Comparison of ENCODE assay signal across 7 mouse cellular contexts in the genomic region with DNA sequence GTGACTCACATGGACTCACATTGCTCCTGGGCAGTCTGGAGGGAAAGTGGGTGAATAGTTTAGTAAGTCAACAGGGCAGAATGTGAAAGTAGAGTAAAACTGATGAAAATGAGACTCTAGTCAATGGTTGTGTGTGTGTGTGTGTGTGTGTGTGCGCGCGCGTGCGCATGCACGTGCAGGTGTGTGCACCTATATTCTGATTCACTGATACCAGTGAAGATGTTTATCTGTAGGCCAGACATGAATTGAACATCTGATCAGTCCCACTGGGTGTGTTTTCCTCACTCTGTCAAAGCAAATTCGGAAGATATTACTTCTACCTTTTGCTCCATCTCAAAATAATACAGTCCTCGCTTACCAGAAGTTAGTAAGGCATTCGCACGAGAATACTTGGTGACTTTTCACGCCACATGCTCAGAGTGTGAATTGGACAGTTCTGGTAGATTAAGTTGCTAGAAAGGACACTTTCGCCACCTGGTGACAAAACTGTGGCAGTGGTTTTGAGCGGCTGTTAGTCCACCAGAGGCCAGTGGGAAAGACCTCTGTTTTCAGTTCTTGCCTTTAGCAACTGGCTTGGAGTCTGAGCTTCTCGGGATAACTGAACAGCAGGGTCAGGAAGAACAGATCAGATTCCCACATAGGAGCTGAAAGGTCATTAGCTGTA. TPM values are rescaled to one million over a fixed set of nuclear protein-coding genes. Genes with fewer than 3 reads are reported as not detected.
A peak's percentile ranks its signal among the peaks of the same experiment; 100 is the strongest.
DNase-seq lines count a peak whose midpoint lies in the region; ATAC-seq and TF ChIP-seq lines count a peak whose summit lies in the region.

No protein-coding gene starts in this region.

- no peak overlapping the region for H3K9ac ChIP-seq in liver, postnatal 0 days (replicated peaks)
- H3K9ac ChIP-seq in liver, embryonic 12.5 days = no peak overlapping the region
- H3K9ac ChIP-seq in hindbrain, embryonic 12.5 days = no peak overlapping the region
- H3K9ac ChIP-seq in midbrain, embryonic 13.5 days (replicated peaks) = no peak overlapping the region

- H3K27me3 ChIP-seq in liver, postnatal 0 days (ENCODE audit: insufficient read depth, low read length) = no peaks in the 10 kb centered on the region
- no peaks in the 10 kb centered on the region for H3K27me3 ChIP-seq in liver, embryonic 12.5 days (replicated peaks)
- H3K27me3 ChIP-seq in hindbrain, embryonic 12.5 days = no peaks in the 10 kb centered on the region
- no peaks in the 10 kb centered on the region for H3K27me3 ChIP-seq in midbrain, embryonic 13.5 days

- H3K4me3 ChIP-seq in liver, postnatal 0 days (ENCODE audit: low read depth, low read length) = no peak overlapping the region
- no peak overlapping the region for H3K4me3 ChIP-seq in liver, embryonic 12.5 days
- H3K4me3 ChIP-seq in hindbrain, embryonic 12.5 days = no peak overlapping the region
- no peak overlapping the region for H3K4me3 ChIP-seq in midbrain, embryonic 13.5 days (replicated peaks)

- 53% methylated on average over 14 of the region's 14 CpGs for WGBS in liver, postnatal 0 days (ENCODE audit: insufficient replicate concordance)
- 52% methylated on average over 14 of the region's 14 CpGs for WGBS in liver, embryonic 12.5 days (ENCODE audit: insufficient replicate concordance)
- 58% methylated on average over 14 of the region's 14 CpGs for WGBS in hindbrain, embryonic 12.5 days
- WGBS in midbrain, embryonic 13.5 days = 53% methylated on average over 14 of the region's 14 CpGs

- no peak for TF ChIP-seq EP300 in liver, postnatal 0 days (IDR thresholded peaks at IDR 0.05; ENCODE audit: low read depth)

- H3K4me2 ChIP-seq in liver, postnatal 0 days (ENCODE audit: low read depth, low read length) = no peak overlapping the region
- H3K4me2 ChIP-seq in liver, embryonic 12.5 days = no peak overlapping the region
- H3K4me2 ChIP-seq in hindbrain, embryonic 12.5 days (replicated peaks) = no peak overlapping the region
- no peak overlapping the region for H3K4me2 ChIP-seq in midbrain, embryonic 13.5 days (replicated peaks)

- H3K27ac ChIP-seq in liver, postnatal 0 days (ENCODE audit: low read depth) = no peak overlapping the region
- no peak overlapping the region for H3K27ac ChIP-seq in liver, embryonic 12.5 days
- H3K27ac ChIP-seq in hindbrain, embryonic 12.5 days = no peak overlapping the region
- H3K27ac ChIP-seq in midbrain, embryonic 13.5 days = no peak overlapping the region

- no peaks in the 10 kb centered on the region for H3K36me3 ChIP-seq in liver, postnatal 0 days (replicated peaks; ENCODE audit: insufficient read depth, low read length)
- H3K36me3 ChIP-seq in liver, embryonic 12.5 days = no peaks in the 10 kb centered on the region
- no peaks in the 10 kb centered on the region for H3K36me3 ChIP-seq in hindbrain, embryonic 12.5 days
- no peaks in the 10 kb centered on the region for H3K36me3 ChIP-seq in midbrain, embryonic 13.5 days

- TF ChIP-seq CTCF in liver, postnatal 0 days (IDR thresholded peaks at IDR 0.05; ENCODE audit: low read depth) = peak; percentile 54

- no peaks in the 10 kb centered on the region for H3K4me1 ChIP-seq in liver, postnatal 0 days (ENCODE audit: insufficient read depth)
- H3K4me1 ChIP-seq in liver, embryonic 12.5 days = no peaks in the 10 kb centered on the region
- H3K4me1 ChIP-seq in hindbrain, embryonic 12.5 days = no peaks in the 10 kb centered on the region
- H3K4me1 ChIP-seq in midbrain, embryonic 13.5 days (replicated peaks) = no peaks in the 10 kb centered on the region

- DNase-seq in liver, postnatal 0 days = no peak
- DNase-seq in layer of hippocampus, postnatal 14 days (ENCODE audit: low spot score in 2 of 2) = peak; percentile 44 to 64
- no peak for DNase-seq in thymus, postnatal 10 days (ENCODE audit: low spot score in 2 of 2)

- ATAC-seq in liver, postnatal 0 days = no peak
- ATAC-seq in liver, embryonic 12.5 days = no peak
- peak; percentile 90 for ATAC-seq in common myeloid progenitor, adult 5-6 weeks (replicated peaks; ENCODE audit: low read depth, poor library complexity, severe bottlenecking)
- peak; percentile 71 for ATAC-seq in hindbrain, embryonic 12.5 days (ENCODE audit: low FRiP score)
- peak; percentile 91 for ATAC-seq in midbrain, embryonic 13.5 days

- H3K9me3 ChIP-seq in liver, postnatal 0 days (ENCODE audit: low read length) = no peaks in the 10 kb centered on the region
- H3K9me3 ChIP-seq in liver, embryonic 12.5 days (replicated peaks) = no peaks in the 10 kb centered on the region
- no peaks in the 10 kb centered on the region for H3K9me3 ChIP-seq in hindbrain, embryonic 12.5 days (replicated peaks)
- H3K9me3 ChIP-seq in midbrain, embryonic 13.5 days = no peaks in the 10 kb centered on the region

RNA-seq across cellular contexts. Expression of a gene that starts 17.5 kb away (rescaled TPM):
- polyA plus RNA-seq in liver, postnatal 0 days (2015; fragmentation: Nextera tagmentation; extraction: Ambion mirVana) = 0.11 TPM in 1 of 2 replicates, not detected in the other
- polyA plus RNA-seq in liver, embryonic 12.5 days (2016; fragmentation: Nextera tagmentation; extraction: Ambion mirVana) = 0.15 and 0.18 TPM in 2 replicates
- total RNA-seq in common myeloid progenitor, adult 5-6 weeks (2017) = 0.05 TPM in 1 of 2 replicates, not detected in the other
- polyA plus RNA-seq in hindbrain, embryonic 12.5 days (2016; fragmentation: Nextera tagmentation; extraction: Ambion mirVana) = 2.1 and 3.5 TPM in 2 replicates
- total RNA-seq in layer of hippocampus, postnatal 14 days (2021) = 1 to 10 TPM; 6.2 to 6.8 TPM
- polyA plus RNA-seq in midbrain, embryonic 13.5 days (2015; fragmentation: Nextera tagmentation; extraction: Ambion mirVana) = 5.2 and 7.3 TPM in 2 replicates

Comparison
In these comparisons a context has a peak if more than half of its experiments do, and no peak if none do; other contexts are left out.
1. ATAC-seq: peak in common myeloid progenitor, adult 5-6 weeks (single experiment), hindbrain, embryonic 12.5 days (single experiment) and midbrain, embryonic 13.5 days (single experiment); none in liver, postnatal 0 days (single experiment) and liver, embryonic 12.5 days (single experiment).
2. DNase-seq: peak in layer of hippocampus, postnatal 14 days (2 of 2); none in liver, postnatal 0 days (single experiment) and thymus, postnatal 10 days (0 of 2).